Mouse (Mus musculus) spleen, postnatal 14 days (tissue): Measurements from ENCODE around the gene Slc5a2.

Experiments
- DNase-seq, 2 experiments: peaks; one replicate each; pipeline ENCODE4 v3.0.0; 2021 to 2022; ENCODE audit warnings: low spot score in 2 of 2

Gene Slc5a2

GRCm38 (mm10) chr7:128300952-128301351, 35.5 kb downstream of the Slc5a2 start:
- DNase-seq: no peak

- DNase-seq: no peak
Observed at GRCm38 (mm10) chr7:128302151-128302550, 36.7 kb downstream of the Slc5a2 start.

- no peak for DNase-seq
Observed at GRCm38 (mm10) chr7:128304198-128304597, 38.7 kb downstream of the Slc5a2 start.

- DNase-seq: no peak
Observed at GRCm38 (mm10) chr7:128304907-128305306, 39.5 kb downstream of the Slc5a2 start.

- DNase-seq: no peak
Observed at GRCm38 (mm10) chr7:128307851-128308250, 42.4 kb downstream of the Slc5a2 start.

GRCm38 (mm10) chr7:128309216-128309615, 43.8 kb downstream of the Slc5a2 start:
- no peak for DNase-seq

GRCm38 (mm10) chr7:128309776-128310175, 44.3 kb downstream of the Slc5a2 start:
- DNase-seq: no peak

- no peak for DNase-seq
Observed at GRCm38 (mm10) chr7:128310229-128310688, 44.8 kb downstream of the Slc5a2 start.

- DNase-seq: no peak
Observed at GRCm38 (mm10) chr7:128311263-128311662, 45.8 kb downstream of the Slc5a2 start.

- no peak for DNase-seq
Observed at GRCm38 (mm10) chr7:128311811-128312210, 46.4 kb downstream of the Slc5a2 start.

- no peak for DNase-seq
Observed at GRCm38 (mm10) chr7:128312375-128313059, 47.1 kb downstream of the Slc5a2 start.

GRCm38 (mm10) chr7:128313601-128314000, 48.1 kb downstream of the Slc5a2 start:
- DNase-seq: no peak

GRCm38 (mm10) chr7:128314491-128314890, 49.0 kb downstream of the Slc5a2 start:
- DNase-seq: no peak

- DNase-seq: no peak
Observed at GRCm38 (mm10) chr7:128317011-128317410, 51.6 kb downstream of the Slc5a2 start.

- DNase-seq: no peak
Observed at GRCm38 (mm10) chr7:128319140-128319539, 53.7 kb downstream of the Slc5a2 start.

- no peak for DNase-seq
Observed at GRCm38 (mm10) chr7:128320219-128320816, 54.9 kb downstream of the Slc5a2 start.

GRCm38 (mm10) chr7:128321260-128321659, 55.8 kb downstream of the Slc5a2 start:
- no peak for DNase-seq
